In genomic region chrX:103109181-103109580, GRCm38 (mm10) we compare ENCODE assay signal across 9 mouse cellular contexts.
DNase-seq lines count a peak whose midpoint lies in the region; ATAC-seq and TF ChIP-seq lines count a peak whose summit lies in the region.
"Had no signal": no experiment of that assay in that cellular context is flagged by ENCODE, and none has a peak within 500 bp of the region (broad histone marks: within the 10 kb centered on the region; RNA-seq: fewer than 3 reads in every experiment).

No protein-coding gene starts in this region.

- no peaks in the 10 kb centered on the region for H3K9me3 ChIP-seq in liver, postnatal 0 days (ENCODE audit: low read length)
- no peaks in the 10 kb centered on the region for H3K9me3 ChIP-seq in embryonic facial prominence, embryonic 10.5 days
- H3K9me3 ChIP-seq in midbrain, embryonic 11.5 days (ENCODE audit: control insufficient read depth, low read length), result no peaks in the 10 kb centered on the region
- H3K9me3 ChIP-seq: limb, embryonic 12.5 days had no signal

- WGBS in liver, postnatal 0 days (ENCODE audit: insufficient replicate concordance), result 4% methylated on average over 1 of the region's 1 CpGs
- WGBS in embryonic facial prominence, embryonic 10.5 days, result 19% methylated on average over 1 of the region's 1 CpGs
- 20% methylated on average over 1 of the region's 1 CpGs for whole genome bisulfite sequencing in midbrain, embryonic 11.5 days

- ATAC-seq in liver, postnatal 0 days, result no peak
- no peak; the same call in 1 of the 2 replicates for ATAC-seq in midbrain, embryonic 11.5 days (ENCODE audit: low FRiP score)

- DNase-seq in adrenal gland, postnatal 36 days, result peak; percentile 1 to 2
- DNase-seq in adrenal gland, adult 2 months, result no peak
- DNase-seq in liver, postnatal 0 days, result no peak
- DNase-seq in liver, result no peak
- peak; percentile 14 for DNase-seq in embryonic facial prominence, embryonic 10.5 days (ENCODE audit: low spot score)
- peak; percentile 86 for DNase-seq in midbrain, embryonic 11.5 days (ENCODE audit: low spot score, missing footprints)
- no peak for DNase-seq in thymus, postnatal 10 days (ENCODE audit: low spot score in 2 of 2)
- DNase-seq in gastrocnemius, postnatal 10 days, result no peak

- no peak overlapping the region for H3K4me3 ChIP-seq in liver, postnatal 0 days (ENCODE audit: low read depth, low read length)
- no peak overlapping the region for H3K4me3 ChIP-seq in embryonic facial prominence, embryonic 10.5 days
- H3K4me3 ChIP-seq in midbrain, embryonic 11.5 days (ENCODE audit: low read depth, low read length), result no peak overlapping the region
- H3K4me3 ChIP-seq: limb, embryonic 12.5 days had no signal

- no peak overlapping the region for H3K9ac ChIP-seq in liver, postnatal 0 days (replicated peaks)
- no peak overlapping the region for H3K9ac ChIP-seq in midbrain, embryonic 11.5 days (ENCODE audit: low read length)
- H3K9ac ChIP-seq: limb, embryonic 12.5 days had no signal

- H3K27me3 ChIP-seq in liver, postnatal 0 days (ENCODE audit: insufficient read depth, low read length), result no peaks in the 10 kb centered on the region
- peaks cover 26% of the 10 kb centered on the region for H3K27me3 ChIP-seq in embryonic facial prominence, embryonic 10.5 days (replicated peaks; ENCODE audit: low read depth, poor library complexity, severe bottlenecking)
- no peaks in the 10 kb centered on the region; the same call in 1 of the 2 replicates for H3K27me3 ChIP-seq in midbrain, embryonic 11.5 days (ENCODE audit: control insufficient read depth, insufficient read depth, low read length)

- peak; percentile 40 for TF ChIP-seq CTCF in liver, postnatal 0 days (IDR thresholded peaks at IDR 0.05; ENCODE audit: low read depth)

- H3K4me1 ChIP-seq in liver, postnatal 0 days (ENCODE audit: insufficient read depth), result no peaks in the 10 kb centered on the region
- H3K4me1 ChIP-seq in embryonic facial prominence, embryonic 10.5 days, result no peaks in the 10 kb centered on the region
- no peaks in the 10 kb centered on the region for H3K4me1 ChIP-seq in midbrain, embryonic 11.5 days (ENCODE audit: control insufficient read depth, insufficient read depth, low read length)
- H3K4me1 ChIP-seq: limb, embryonic 12.5 days had no signal

- no peaks in the 10 kb centered on the region for H3K36me3 ChIP-seq in liver, postnatal 0 days (replicated peaks; ENCODE audit: insufficient read depth, low read length)
- H3K36me3 ChIP-seq in embryonic facial prominence, embryonic 10.5 days (replicated peaks), result no peaks in the 10 kb centered on the region
- no peaks in the 10 kb centered on the region for H3K36me3 ChIP-seq in midbrain, embryonic 11.5 days (ENCODE audit: control insufficient read depth, insufficient read depth, low read length)
- H3K36me3 ChIP-seq: limb, embryonic 12.5 days had no signal

- TF ChIP-seq EP300 in liver, postnatal 0 days (IDR thresholded peaks at IDR 0.05; ENCODE audit: low read depth), result no peak

- H3K4me2 ChIP-seq in liver, postnatal 0 days (ENCODE audit: low read depth, low read length), result no peak overlapping the region
- H3K4me2 ChIP-seq in midbrain, embryonic 11.5 days, result no peak overlapping the region
- H3K4me2 ChIP-seq: limb, embryonic 12.5 days had no signal

- H3K27ac ChIP-seq in liver, postnatal 0 days (ENCODE audit: low read depth), result no peak overlapping the region
- H3K27ac ChIP-seq in embryonic facial prominence, embryonic 10.5 days (replicated peaks), result no peak overlapping the region
- no peak overlapping the region for H3K27ac ChIP-seq in midbrain, embryonic 11.5 days (ENCODE audit: low read depth, low read length)
- H3K27ac ChIP-seq: limb, embryonic 12.5 days had no signal

Comparison
In these comparisons a context has a peak if more than half of its experiments do, and no peak if none do; other contexts are left out.
1. DNase-seq: peak in adrenal gland, postnatal 36 days (2 of 2), embryonic facial prominence, embryonic 10.5 days (single experiment) and midbrain, embryonic 11.5 days (single experiment); none in adrenal gland, adult 2 months (single experiment), liver, postnatal 0 days (single experiment), liver (single experiment), thymus, postnatal 10 days (0 of 2) and gastrocnemius, postnatal 10 days (single experiment).